Mouse (Mus musculus): ENCODE results near the gene Adm2. TPM values are rescaled to one million over a fixed set of nuclear protein-coding genes. Genes with fewer than 3 reads are reported as not detected.

Gene Adm2
- polyA plus RNA-seq, 1 experiment from 2014 or later: not detected

GRCm38 (mm10) chr15:89316146-89316545 lies 6.4 kb upstream of the Adm2 start:
- Histone ChIP-seq H3K4me3 (ENCODE audit: low read depth, low read length) (no peak overlapping the region), H3K4me2 (ENCODE audit: low read length) (no peak overlapping the region; the same call in 1 of the 2 replicates), H3K9me3 (replicated peaks; ENCODE audit: control insufficient read depth, low read length, poor library complexity, severe bottlenecking) (no peaks in the 10 kb centered on the region)

GRCm38 (mm10) chr15:89321264-89321663 lies 1.3 kb upstream of the Adm2 start:
- 83% methylated on average over 8 of the region's 8 CpGs for WGBS

More at GRCm38 (mm10) chr15:89316146-89316545, 6.4 kb upstream of the Adm2 start:
- Histone ChIP-seq H3K27ac (ENCODE audit: low read length) (no peak overlapping the region), H3K9ac (ENCODE audit: low read depth, low read length) (no peak overlapping the region), H3K4me1 (ENCODE audit: control insufficient read depth, insufficient read depth, low read length) (peaks cover 24% of the 10 kb centered on the region), H3K27me3 (ENCODE audit: control insufficient read depth, insufficient read depth, low read depth, low read length) (no peaks in the 10 kb centered on the region), H3K36me3 (ENCODE audit: control insufficient read depth, insufficient read depth, low read length) (no peaks in the 10 kb centered on the region)
- no peak for ATAC-seq
- WGBS: 66% methylated on average over 11 of the region's 11 CpGs

GRCm38 (mm10) chr15:89323656-89324055 lies 1.1 kb downstream of the Adm2 start:
- no peak for ATAC-seq
- Histone ChIP-seq H3K36me3 (ENCODE audit: control insufficient read depth, insufficient read depth, low read length) (no peaks in the 10 kb centered on the region), H3K4me3 (ENCODE audit: low read depth, low read length) (no peak overlapping the region), H3K27ac (ENCODE audit: low read length) (no peak overlapping the region), H3K4me2 (ENCODE audit: low read length) (no peak overlapping the region), H3K27me3 (ENCODE audit: control insufficient read depth, insufficient read depth, low read depth, low read length) (peaks cover 8% of the 10 kb centered on the region; the same call in 1 of the 2 replicates), H3K9ac (ENCODE audit: low read depth, low read length) (no peak overlapping the region), H3K4me1 (ENCODE audit: control insufficient read depth, insufficient read depth, low read length) (no peaks in the 10 kb centered on the region), H3K9me3 (replicated peaks; ENCODE audit: control insufficient read depth, low read length, poor library complexity, severe bottlenecking) (no peaks in the 10 kb centered on the region)
- WGBS: 82% methylated on average over 4 of the region's 4 CpGs

More at GRCm38 (mm10) chr15:89321264-89321663, 1.3 kb upstream of the Adm2 start:
- H3K27me3 ChIP-seq (ENCODE audit: control insufficient read depth, insufficient read depth, low read depth, low read length): peaks cover 8% of the 10 kb centered on the region; the same call in 1 of the 2 replicates
- no peaks in the 10 kb centered on the region for H3K36me3 ChIP-seq (ENCODE audit: control insufficient read depth, insufficient read depth, low read length)
- H3K4me3 ChIP-seq (ENCODE audit: low read depth, low read length): no peak overlapping the region
- H3K9ac ChIP-seq (ENCODE audit: low read depth, low read length): no peak overlapping the region
- H3K27ac ChIP-seq (ENCODE audit: low read length): no peak overlapping the region
- H3K9me3 ChIP-seq (replicated peaks; ENCODE audit: control insufficient read depth, low read length, poor library complexity, severe bottlenecking): no peaks in the 10 kb centered on the region
- ATAC-seq: no peak
- H3K4me1 ChIP-seq (ENCODE audit: control insufficient read depth, insufficient read depth, low read length): no peaks in the 10 kb centered on the region
- no peak overlapping the region for H3K4me2 ChIP-seq (ENCODE audit: low read length)

GRCm38 (mm10) chr15:89326441-89326840 lies 3.9 kb downstream of the Adm2 start:
- 63% methylated on average over 5 of the region's 5 CpGs for WGBS
- Histone ChIP-seq H3K4me3 (ENCODE audit: low read depth, low read length) (no peak overlapping the region), H3K4me2 (ENCODE audit: low read length) (no peak overlapping the region), H3K4me1 (ENCODE audit: control insufficient read depth, insufficient read depth, low read length) (no peaks in the 10 kb centered on the region), H3K9me3 (replicated peaks; ENCODE audit: control insufficient read depth, low read length, poor library complexity, severe bottlenecking) (no peaks in the 10 kb centered on the region), H3K9ac (ENCODE audit: low read depth, low read length) (no peak overlapping the region), H3K27ac (ENCODE audit: low read length) (no peak overlapping the region), H3K27me3 (ENCODE audit: control insufficient read depth, insufficient read depth, low read depth, low read length) (peaks cover 6% of the 10 kb centered on the region; the same call in 1 of the 2 replicates), H3K36me3 (ENCODE audit: control insufficient read depth, insufficient read depth, low read length) (no peaks in the 10 kb centered on the region)
- no peak for ATAC-seq

- Histone ChIP-seq H3K4me3 (ENCODE audit: low read depth, low read length) (no peak within 1 kb of the TSS), H3K27me3 (ENCODE audit: control insufficient read depth, insufficient read depth, low read depth, low read length) (no peaks in the 10 kb centered on the region), H3K9ac (ENCODE audit: low read depth, low read length) (no peak within 1 kb of the TSS), H3K9me3 (replicated peaks; ENCODE audit: control insufficient read depth, low read length, poor library complexity, severe bottlenecking) (no peaks in the 10 kb centered on the region), H3K27ac (ENCODE audit: low read length) (no peak within 1 kb of the TSS), H3K4me2 (ENCODE audit: low read length) (no peak within 1 kb of the TSS), H3K4me1 (ENCODE audit: control insufficient read depth, insufficient read depth, low read length) (no peaks in the 10 kb centered on the region), H3K36me3 (ENCODE audit: control insufficient read depth, insufficient read depth, low read length) (no peaks in the 10 kb centered on the region)
- ATAC-seq: no peak
- WGBS: 91% methylated on average over 7 of the region's 7 CpGs
Observed at GRCm38 (mm10) chr15:89334271-89334670, 11.8 kb downstream of the Adm2 start, which contains the start of gene Miox. TSS of gene Miox (plus strand) at chr15:89334398.

- Histone ChIP-seq H3K36me3 (ENCODE audit: control insufficient read depth, insufficient read depth, low read length) (no peaks in the 10 kb centered on the region), H3K4me3 (ENCODE audit: low read depth, low read length) (no peak overlapping the region), H3K4me1 (ENCODE audit: control insufficient read depth, insufficient read depth, low read length) (no peaks in the 10 kb centered on the region), H3K9ac (ENCODE audit: low read depth, low read length) (no peak overlapping the region), H3K27me3 (ENCODE audit: control insufficient read depth, insufficient read depth, low read depth, low read length) (no peaks in the 10 kb centered on the region), H3K4me2 (ENCODE audit: low read length) (no peak overlapping the region), H3K9me3 (replicated peaks; ENCODE audit: control insufficient read depth, low read length, poor library complexity, severe bottlenecking) (no peaks in the 10 kb centered on the region), H3K27ac (ENCODE audit: low read length) (no peak overlapping the region)
- 84% methylated on average over 17 of the region's 17 CpGs for WGBS
- ATAC-seq: no peak
Observed at GRCm38 (mm10) chr15:89334774-89335537, 12.4 kb downstream of the Adm2 start.

GRCm38 (mm10) chr15:89336422-89336821 lies 13.9 kb downstream of the Adm2 start:
- Histone ChIP-seq H3K27ac (ENCODE audit: low read length) (no peak overlapping the region), H3K9ac (ENCODE audit: low read depth, low read length) (no peak overlapping the region), H3K4me3 (ENCODE audit: low read depth, low read length) (no peak overlapping the region), H3K36me3 (ENCODE audit: control insufficient read depth, insufficient read depth, low read length) (no peaks in the 10 kb centered on the region), H3K4me1 (ENCODE audit: control insufficient read depth, insufficient read depth, low read length) (no peaks in the 10 kb centered on the region), H3K4me2 (ENCODE audit: low read length) (no peak overlapping the region), H3K27me3 (ENCODE audit: control insufficient read depth, insufficient read depth, low read depth, low read length) (no peaks in the 10 kb centered on the region), H3K9me3 (replicated peaks; ENCODE audit: control insufficient read depth, low read length, poor library complexity, severe bottlenecking) (no peaks in the 10 kb centered on the region)
- WGBS: 90% methylated on average over 14 of the region's 14 CpGs
- ATAC-seq: no peak

- H3K9me3 ChIP-seq (replicated peaks; ENCODE audit: control insufficient read depth, low read length, poor library complexity, severe bottlenecking): no peaks in the 10 kb centered on the region
- ATAC-seq: no peak
- WGBS: 93% methylated on average over 2 of the region's 2 CpGs
- no peak overlapping the region for H3K27ac ChIP-seq (ENCODE audit: low read length)
- no peaks in the 10 kb centered on the region for H3K36me3 ChIP-seq (ENCODE audit: control insufficient read depth, insufficient read depth, low read length)
- no peak overlapping the region for H3K4me2 ChIP-seq (ENCODE audit: low read length)
- H3K4me3 ChIP-seq (ENCODE audit: low read depth, low read length): no peak overlapping the region
- no peaks in the 10 kb centered on the region for H3K4me1 ChIP-seq (ENCODE audit: control insufficient read depth, insufficient read depth, low read length)
- H3K27me3 ChIP-seq (ENCODE audit: control insufficient read depth, insufficient read depth, low read depth, low read length): no peaks in the 10 kb centered on the region
- H3K9ac ChIP-seq (ENCODE audit: low read depth, low read length): no peak overlapping the region
Observed at GRCm38 (mm10) chr15:89339696-89340095, 17.2 kb downstream of the Adm2 start.

GRCm38 (mm10) chr15:89340136-89340535 lies 17.6 kb downstream of the Adm2 start:
- H3K27me3 ChIP-seq (ENCODE audit: control insufficient read depth, insufficient read depth, low read depth, low read length): no peaks in the 10 kb centered on the region
- no peaks in the 10 kb centered on the region for H3K36me3 ChIP-seq (ENCODE audit: control insufficient read depth, insufficient read depth, low read length)
- H3K9ac ChIP-seq (ENCODE audit: low read depth, low read length): no peak overlapping the region
- H3K4me3 ChIP-seq (ENCODE audit: low read depth, low read length): no peak overlapping the region
- no peaks in the 10 kb centered on the region for H3K9me3 ChIP-seq (replicated peaks; ENCODE audit: control insufficient read depth, low read length, poor library complexity, severe bottlenecking)
- WGBS: 90% methylated on average over 3 of the region's 3 CpGs
- no peak for ATAC-seq
- H3K27ac ChIP-seq (ENCODE audit: low read length): no peak overlapping the region
- no peak overlapping the region for H3K4me2 ChIP-seq (ENCODE audit: low read length)
- no peaks in the 10 kb centered on the region for H3K4me1 ChIP-seq (ENCODE audit: control insufficient read depth, insufficient read depth, low read length)
